Mouse (Mus musculus) gastrocnemius, postnatal 36 days (tissue): ENCODE measurements at regions not wholly inside any gene's neighbourhood (a gene's known extent, or its start where the extent isn't known, plus 50 kb on each side); places are given as distances from the start of the nearest gene placed in this dataset.

Experiments
- DNase-seq, 2 experiments: peaks; one replicate each; pipeline ENCODE4 v3.0.0; 2022
- intact Hi-C: fragments of 180-260 bp; cut with DNase I; formaldehyde crosslinking; loops from one replicate; pipeline ENCODE4 v1.15.1; 2025

GRCm38 (mm10) chr12:10571643-10572377, 181.2 kb downstream of the Rdh14 start:
- intact Hi-C loops = no loop called here
- DNase-seq = no peak

- no peak for DNase-seq
These were observed 181.7 kb downstream of the Rdh14 start for GRCm38 (mm10) chr12:10572378-10572650.

GRCm38 (mm10) chr12:10573381-10573780, 182.8 kb downstream of the Rdh14 start:
- intact Hi-C loops = no loop called here
- no peak for DNase-seq

More at GRCm38 (mm10) chr12:10572378-10572650, 181.7 kb downstream of the Rdh14 start:
- intact Hi-C loops = no loop called here

- intact Hi-C loops = no loop called here
- DNase-seq = no peak
These were observed 192.5 kb downstream of the Rdh14 start for GRCm38 (mm10) chr12:10582840-10583614.

GRCm38 (mm10) chr12:10584026-10584425, 193.5 kb downstream of the Rdh14 start:
- DNase-seq = no peak
- intact Hi-C loops = no loop called here

- DNase-seq = peak in 1 of 2 experiments; percentile 28
- intact Hi-C loops = no loop called here
These were observed 199.0 kb downstream of the Rdh14 start for GRCm38 (mm10) chr12:10589537-10589936.

- intact Hi-C loops = loop anchor here (1.0 kb wide), 1 partner anchor 580 kb away; no protein-coding TSS in a partner anchor
- no peak for DNase-seq
These were observed 207.6 kb downstream of the Rdh14 start for GRCm38 (mm10) chr12:10597976-10598746.

GRCm38 (mm10) chr12:10600111-10600510, 209.5 kb downstream of the Rdh14 start:
- intact Hi-C loops = no loop called here

GRCm38 (mm10) chr12:10618319-10618718, 227.7 kb downstream of the Rdh14 start:
- DNase-seq = no peak
- intact Hi-C loops = no loop called here

More at GRCm38 (mm10) chr12:10600111-10600510, 209.5 kb downstream of the Rdh14 start:
- DNase-seq = no peak

- DNase-seq = no peak
- intact Hi-C loops = no loop called here
These were observed 230.0 kb downstream of the Rdh14 start for GRCm38 (mm10) chr12:10620541-10620940.

- no peak for DNase-seq
- intact Hi-C loops = no loop called here
These were observed 248.0 kb downstream of the Rdh14 start for GRCm38 (mm10) chr12:10638591-10638990.

- intact Hi-C loops = no loop called here
- DNase-seq = no peak
These were observed 264.1 kb downstream of the Rdh14 start for GRCm38 (mm10) chr12:10654466-10655184.

- intact Hi-C loops = no loop called here
- DNase-seq = no peak
These were observed 264.6 kb downstream of the Rdh14 start for GRCm38 (mm10) chr12:10655185-10655544.

GRCm38 (mm10) chr12:10658826-10659225, 268.3 kb downstream of the Rdh14 start:
- intact Hi-C loops = no loop called here
- DNase-seq = no peak

- intact Hi-C loops = no loop called here
- no peak for DNase-seq
These were observed 296.2 kb downstream of the Rdh14 start for GRCm38 (mm10) chr12:10686747-10687146.
